Mouse (Mus musculus) myocyte (in vitro differentiated cells): ENCODE measurements around the gene Dpep3. TPM values are rescaled to one million over a fixed set of nuclear protein-coding genes. Genes with fewer than 3 reads are reported as not detected.

Experiments
- H3K27me3 ChIP-seq: one replicate; pipeline ENCODE4 v1.6.1; 2011; ENCODE audit not compliant: control insufficient read depth, insufficient read depth, insufficient read length
- H3K36me3 ChIP-seq: one replicate; pipeline ENCODE4 v1.6.1; 2011; ENCODE audit not compliant: control insufficient read depth, insufficient read depth
- H3K4me2 ChIP-seq: one replicate; pipeline ENCODE4 v1.6.1; 2011; ENCODE audit warnings: low read depth, control low read depth
- H3K4me3 ChIP-seq: one replicate; pipeline ENCODE4 v1.5.1; 2011; ENCODE audit warnings: mild to moderate bottlenecking, control low read depth, moderate library complexity
- H3K79me2 ChIP-seq: one replicate; pipeline ENCODE4 v1.6.1; 2011; ENCODE audit not compliant: control insufficient read depth, insufficient read depth
- H3ac ChIP-seq: one replicate; pipeline ENCODE4 v1.6.1; 2011; ENCODE audit not compliant: control insufficient read depth, insufficient read length
- CEBPB ChIP-seq: IDR thresholded peaks from 2 replicates; pipeline ENCODE4 v1.6.1; 2011; ENCODE audit warnings: mild to moderate bottlenecking, moderate library complexity; ENCODE audit not compliant: poor library complexity, insufficient read depth, severe bottlenecking
- E2F4 ChIP-seq: IDR thresholded peaks from one replicate; pipeline ENCODE4 v1.6.1; 2011; ENCODE audit warnings: mild to moderate bottlenecking, control low read depth, moderate library complexity; ENCODE audit not compliant: insufficient read depth
- MAX ChIP-seq: IDR thresholded peaks from one replicate; pipeline ENCODE4 v1.6.1; 2011; ENCODE audit warnings: low read depth, mild to moderate bottlenecking, control low read depth
- MYOD1 ChIP-seq, 3 experiments: IDR thresholded peaks; one replicate each; pipeline ENCODE4 v1.6.1; 2011; ENCODE audit warnings: control low read depth in 2 of 3, low read depth in 2 of 3, mild to moderate bottlenecking in 2 of 3, moderate library complexity in 1 of 3; ENCODE audit not compliant: insufficient read length in 2 of 3, control insufficient read depth in 1 of 3
- MYOG ChIP-seq, 3 experiments: IDR thresholded peaks; one replicate each; pipeline ENCODE4 v1.6.1; 2011; ENCODE audit warnings: control low read depth in 2 of 3, low read depth in 2 of 3, mild to moderate bottlenecking in 2 of 3; ENCODE audit not compliant: insufficient read length in 2 of 3, control insufficient read depth in 1 of 3, insufficient read depth in 1 of 3
- POLR2A ChIP-seq: IDR thresholded peaks from one replicate; pipeline ENCODE4 v1.6.1; 2011; ENCODE audit warnings: low read depth, mild to moderate bottlenecking, control low read depth, moderate library complexity; ENCODE audit not compliant: insufficient read length
- POLR2AphosphoS2 ChIP-seq: IDR thresholded peaks from one replicate; pipeline ENCODE4 v1.6.1; 2011; ENCODE audit warnings: low read depth, control low read depth; ENCODE audit not compliant: insufficient read length
- REST ChIP-seq: IDR thresholded peaks from one replicate; pipeline ENCODE4 v1.6.1; 2011; ENCODE audit warnings: mild to moderate bottlenecking, control low read depth, moderate library complexity; ENCODE audit not compliant: insufficient read depth, insufficient read length
- SRF ChIP-seq: IDR thresholded peaks from one replicate; pipeline ENCODE4 v1.6.1; 2011; ENCODE audit warnings: low read depth; ENCODE audit not compliant: control insufficient read depth, insufficient read length
- TCF12 ChIP-seq: IDR thresholded peaks from one replicate; pipeline ENCODE4 v1.6.1; 2011; ENCODE audit warnings: mild to moderate bottlenecking, control low read depth; ENCODE audit not compliant: poor library complexity, insufficient read depth, severe bottlenecking
- TCF3 ChIP-seq: IDR thresholded peaks from one replicate; pipeline ENCODE4 v1.6.1; 2011; ENCODE audit warnings: low read depth, control low read depth; ENCODE audit not compliant: insufficient read length
- USF1 ChIP-seq: IDR thresholded peaks from one replicate; pipeline ENCODE4 v1.6.1; 2011; ENCODE audit warnings: low read depth, mild to moderate bottlenecking, control low read depth, moderate library complexity
- polyA plus RNA-seq: library from polyadenylated mRNA; unstranded; fragments of >200 nt; fragmentation: generic; extraction: Trizol; gene quantifications from one replicate; pipeline ENCODE4 v1.2.1, GENCODE M21; 2012; ENCODE audit warnings: missing spikeins

The Dpep3 gene
- polyA plus RNA-seq, 1 experiment: not detected

DNA sequence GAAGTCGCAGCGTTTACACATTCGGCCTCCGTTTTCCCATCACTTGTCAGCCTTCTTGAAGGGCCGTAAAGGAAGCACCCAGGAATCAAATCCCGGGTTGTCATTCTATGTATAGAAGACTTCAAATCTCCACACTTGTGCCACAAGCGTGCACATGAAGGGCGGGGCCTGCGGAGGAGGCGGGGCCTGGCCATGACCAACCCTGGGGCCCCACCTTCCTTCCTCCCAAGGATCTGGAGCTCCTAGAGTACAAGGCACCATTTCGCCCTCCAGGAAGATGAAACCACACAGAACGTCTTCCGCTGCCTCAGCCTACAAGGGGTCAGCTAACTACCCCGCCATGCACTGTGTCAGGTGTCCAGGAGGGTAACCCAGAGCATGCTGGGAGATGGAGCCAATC lies 18.1 kb downstream of the Dpep3 start:
- Histone ChIP-seq H3ac (no peak overlapping the region), H3K4me3 (no peak overlapping the region), H3K79me2 (peaks cover 49% of the 10 kb centered on the region), H3K4me2 (no peak overlapping the region), H3K36me3 (peaks cover 2% of the 10 kb centered on the region), H3K27me3 (no peaks in the 10 kb centered on the region)
- TF ChIP-seq MAX (no peak), REST (no peak), MYOD1 (IDR thresholded peaks at IDR 0.05; ENCODE audit: control insufficient read depth in 1 of 3, insufficient read length in 2 of 3, low read depth in 2 of 3) (no peak), SRF (no peak), POLR2A (no peak), CEBPB (no peak), USF1 (no peak), TCF3 (no peak), POLR2AphosphoS2 (no peak), E2F4 (no peak), TCF12 (no peak), MYOG (IDR thresholded peaks at IDR 0.05; ENCODE audit: control insufficient read depth in 1 of 3, insufficient read depth in 1 of 3, insufficient read length in 2 of 3, low read depth in 2 of 3) (no peak)

DNA sequence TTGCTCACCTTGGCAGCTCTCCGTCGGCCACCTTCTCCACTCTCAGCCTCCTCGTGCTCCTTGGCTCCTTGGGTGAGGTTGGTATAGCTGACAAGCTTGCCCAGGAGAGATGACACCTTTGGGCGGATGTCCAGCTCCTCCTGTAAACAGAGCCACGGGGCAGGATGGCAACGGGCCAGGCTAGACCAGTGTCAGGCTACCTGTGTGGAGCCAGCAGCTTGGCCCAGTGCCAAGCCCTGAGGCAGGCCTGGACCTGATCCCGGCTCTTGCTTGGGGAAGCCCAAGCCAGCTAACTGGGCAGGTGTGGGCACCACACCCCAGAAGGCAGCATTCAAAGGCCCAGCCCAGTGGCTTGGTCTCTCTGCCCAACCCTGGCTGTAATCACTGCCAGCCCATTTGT lies 19.9 kb downstream of the Dpep3 start:
- Histone ChIP-seq H3K27me3 (no peaks in the 10 kb centered on the region), H3K79me2 (peaks cover 36% of the 10 kb centered on the region), H3K4me2 (no peak overlapping the region), H3K36me3 (peaks cover 5% of the 10 kb centered on the region), H3K4me3 (no peak overlapping the region), H3ac (no peak overlapping the region)
- TF ChIP-seq MAX (no peak), TCF12 (no peak), POLR2AphosphoS2 (no peak), USF1 (no peak), MYOD1 (IDR thresholded peaks at IDR 0.05; ENCODE audit: control insufficient read depth in 1 of 3, insufficient read length in 2 of 3, low read depth in 2 of 3) (no peak), E2F4 (no peak), POLR2A (no peak), TCF3 (no peak), REST (no peak), MYOG (IDR thresholded peaks at IDR 0.05; ENCODE audit: control insufficient read depth in 1 of 3, insufficient read depth in 1 of 3, insufficient read length in 2 of 3, low read depth in 2 of 3) (no peak), SRF (no peak), CEBPB (no peak)

DNA sequence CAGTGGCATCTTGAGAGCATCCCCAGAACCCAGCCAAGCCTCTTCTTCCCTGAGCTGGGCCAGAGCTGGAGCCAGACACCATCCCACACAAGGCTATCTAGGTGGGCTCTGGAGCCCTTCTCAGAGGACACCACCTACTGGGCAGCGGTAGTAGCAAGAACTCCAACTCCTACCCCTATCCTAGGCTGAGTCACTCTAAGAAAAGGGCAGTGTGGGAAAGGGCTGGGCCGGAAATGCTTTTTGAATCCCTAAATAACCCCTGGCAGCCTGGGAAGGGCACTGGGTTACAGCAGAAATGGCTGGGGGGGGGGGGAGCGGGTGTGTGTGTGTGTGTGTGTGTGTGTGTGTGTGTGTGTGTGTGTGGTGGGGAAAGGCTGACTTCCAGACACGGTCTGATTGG lies 21.4 kb downstream of the Dpep3 start:
- Histone ChIP-seq H3K27me3 (no peaks in the 10 kb centered on the region), H3ac (no peak overlapping the region), H3K4me2 (peak overlapping the region; percentile 69), H3K36me3 (peaks cover 16% of the 10 kb centered on the region), H3K79me2 (peaks cover 21% of the 10 kb centered on the region), H3K4me3 (no peak overlapping the region)
- TF ChIP-seq E2F4 (no peak), USF1 (no peak), TCF12 (no peak), MYOD1 (IDR thresholded peaks at IDR 0.05; ENCODE audit: control insufficient read depth in 1 of 3, insufficient read length in 2 of 3, low read depth in 2 of 3) (no peak), CEBPB (no peak), SRF (no peak), TCF3 (no peak), POLR2A (no peak), MAX (no peak), POLR2AphosphoS2 (no peak), REST (no peak), MYOG (IDR thresholded peaks at IDR 0.05; ENCODE audit: control insufficient read depth in 1 of 3, insufficient read depth in 1 of 3, insufficient read length in 2 of 3, low read depth in 2 of 3) (no peak)

DNA sequence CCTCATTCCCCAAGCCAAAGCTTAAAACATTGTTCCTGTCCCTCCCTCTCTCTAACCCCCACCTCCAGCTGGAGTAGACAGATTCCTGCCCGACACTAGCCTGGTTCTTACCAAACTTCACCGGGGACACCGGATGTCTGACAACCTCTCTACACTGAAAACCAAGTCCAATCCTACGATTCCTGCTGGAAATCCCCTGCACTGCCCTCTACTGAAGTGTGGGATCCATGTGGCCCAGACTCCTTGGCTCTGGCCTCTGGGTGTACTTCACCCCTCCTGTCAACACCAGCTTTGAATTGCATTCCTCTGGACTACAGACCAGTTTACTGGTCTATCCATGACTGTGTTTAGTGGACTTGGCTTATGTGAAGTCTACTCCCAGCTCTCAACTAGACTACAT lies 22.7 kb downstream of the Dpep3 start:
- Histone ChIP-seq H3K36me3 (peaks cover 21% of the 10 kb centered on the region), H3K27me3 (no peaks in the 10 kb centered on the region)
- TF ChIP-seq TCF3: no peak
- TF ChIP-seq SRF: no peak
- no peak for TF ChIP-seq MYOD1 (IDR thresholded peaks at IDR 0.05; ENCODE audit: control insufficient read depth in 1 of 3, insufficient read length in 2 of 3, low read depth in 2 of 3)
- TF ChIP-seq MAX: no peak
- TF ChIP-seq CEBPB: no peak
- no peak for TF ChIP-seq POLR2A
- TF ChIP-seq TCF12: no peak
- TF ChIP-seq E2F4: no peak
- no peak for TF ChIP-seq USF1
- TF ChIP-seq REST: no peak
- no peak for TF ChIP-seq POLR2AphosphoS2
- TF ChIP-seq MYOG (IDR thresholded peaks at IDR 0.05; ENCODE audit: control insufficient read depth in 1 of 3, insufficient read depth in 1 of 3, insufficient read length in 2 of 3, low read depth in 2 of 3): no peak

More for the DNA sequence above, 22.7 kb downstream of the Dpep3 start:
- H3K4me3 ChIP-seq: no peak overlapping the region
- H3K79me2 ChIP-seq: peaks cover 8% of the 10 kb centered on the region
- H3K4me2 ChIP-seq: no peak overlapping the region
- H3ac ChIP-seq: no peak overlapping the region
